Mouse (Mus musculus) C3H10T1/2 (cell line): ENCODE data around the gene Agk. TPM values are rescaled to one million over a fixed set of nuclear protein-coding genes. Genes with fewer than 3 reads are reported as not detected.

Source experiments
- polyA plus RNA-seq, 2 experiments: library from polyadenylated mRNA; unstranded; fragments of >200 nt; fragmentation: generic; extraction: Trizol; gene quantifications; one replicate each; pipeline ENCODE4 v1.2.1; 2012; ENCODE audit warnings: missing spikeins in 2 of 2

Agk gene
- polyA plus RNA-seq: 1 to 10 TPM; 1.3 to 7.2 TPM

GRCm38 (mm10) chr6:40324897-40325841, at the start of gene Agk:
Gene Agk (plus strand): TSS chr6:40325172.

GRCm38 (mm10) chr6:40436047-40436483, 111.1 kb downstream of the Agk start, which contains the start of gene E330009J07Rik:
Gene E330009J07Rik (minus strand): TSS chr6:40436135.

GRCm38 (mm10) chr6:40438936-40439335, 114.0 kb downstream of the Agk start, which contains the start of gene Wee2:
Gene Wee2 (plus strand): TSS chr6:40439088.

Other genes with a start within 250 kb of the Agk start
- gene E330009J07Rik, start 111.0 kb downstream of the Agk start, polyA plus RNA-seq: under 1 TPM; 0.32 to 0.34 TPM
- not detected for gene Wee2, start 113.9 kb downstream of the Agk start, polyA plus RNA-seq
- gene Ssbp1, start 146.2 kb downstream of the Agk start, polyA plus RNA-seq: 10 to 100 TPM in 1 of 2 experiments, 1 to 10 TPM in 1; 2.8 to 25.4 TPM
- not detected for gene Tas2r137, start 166.1 kb downstream of the Agk start, polyA plus RNA-seq
- gene Tas2r108, start 168.4 kb downstream of the Agk start, polyA plus RNA-seq: not detected
- gene Prss37, start 194.3 kb downstream of the Agk start, polyA plus RNA-seq: not detected
- not detected for gene Olfr461, start 229.9 kb downstream of the Agk start, polyA plus RNA-seq
- not detected for gene Olfr460, start 244.3 kb downstream of the Agk start, polyA plus RNA-seq